Mouse (Mus musculus) brain, embryonic 14.5 days (tissue): ENCODE results near the gene Gm4303.
"Not testable (repeated sequence)": the region's sequence is repeated elsewhere in the genome, so short reads cannot be mapped to it uniquely, and the experiment has no call there.

Experiments used
- CTCF ChIP-seq: fragments of 200-500 bp; IDR thresholded peaks from 2 replicates; pipeline ENCODE4 v1.5.1; 2012; ENCODE audit warnings: inconsistent platforms, mild to moderate bottlenecking, moderate library complexity, borderline replicate concordance; ENCODE audit not compliant: insufficient read depth, insufficient read length; ENCODE audit errors: extremely low read depth
- POLR2A ChIP-seq: fragments of 200-500 bp; IDR thresholded peaks from 2 replicates; pipeline ENCODE4 v1.6.1; 2012; ENCODE audit warnings: mild to moderate bottlenecking, inconsistent platforms, borderline replicate concordance; ENCODE audit not compliant: poor library complexity, insufficient read depth, insufficient read length, severe bottlenecking; ENCODE audit errors: extremely low read depth

- TF ChIP-seq CTCF, POLR2A: not testable (repeated sequence)
Observed at GRCm38 (mm10) chr10:100300106-100300505, 45.7 kb upstream of the Gm4303 start.
